Mouse (Mus musculus) CD8-positive naive resting alpha-beta T cell, adult 2 months (primary cell): ENCODE measurements at regions not wholly inside any gene's neighbourhood (a gene's known extent, or its start where the extent isn't known, plus 50 kb on each side); places are given as distances from the start of the nearest gene placed in this dataset.

Source experiments
- DNase-seq, 2 experiments: peaks; one replicate each; pipeline ENCODE4 v3.0.0; 2022; ENCODE audit warnings: low read depth in 2 of 2, low spot score in 2 of 2

DNA sequence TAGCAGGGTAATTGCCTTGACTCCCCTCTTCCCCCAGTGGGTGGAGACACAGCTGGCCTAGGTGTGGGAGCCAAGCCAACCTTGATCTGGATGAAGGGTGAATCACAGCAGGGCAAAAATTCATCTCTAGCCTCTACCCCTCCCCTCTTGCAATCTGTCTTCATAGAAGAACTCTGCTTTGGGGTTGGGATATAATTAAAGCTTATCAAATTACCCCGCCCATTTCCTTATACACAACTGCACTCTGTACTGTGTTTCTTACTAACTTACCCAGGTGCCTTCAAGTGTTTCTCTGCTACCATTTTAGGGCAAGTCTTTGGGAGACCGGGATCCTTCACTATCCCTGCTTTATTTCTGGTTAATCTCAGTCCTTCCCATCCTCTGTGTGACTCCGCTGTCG, 138.7 kb upstream of the Plcz1 start:
- no peak for DNase-seq

- no peak for DNase-seq
Observed at GRCm38 (mm10) chr6:140178425-140179193, 137.4 kb upstream of the Plcz1 start.

DNA sequence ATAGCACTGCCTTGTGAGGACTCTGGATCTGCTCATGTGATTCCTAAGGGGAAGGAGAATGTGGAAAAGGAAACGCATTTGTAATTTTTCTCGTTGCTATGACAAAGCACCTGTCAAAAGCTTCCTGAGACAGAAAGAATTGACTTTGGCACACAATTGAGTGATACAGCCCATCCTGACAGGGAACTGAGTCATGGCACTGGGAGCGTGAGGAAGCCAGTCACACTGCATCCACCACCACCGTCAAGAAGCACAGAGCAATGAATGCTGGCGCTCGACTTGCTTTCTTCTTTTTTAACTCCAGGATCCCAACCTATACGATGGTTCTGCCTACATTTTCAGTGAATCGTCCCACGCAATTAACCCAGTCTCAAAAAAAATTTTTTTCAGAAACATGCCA, 131.5 kb upstream of the Plcz1 start:
- no peak for DNase-seq

DNA sequence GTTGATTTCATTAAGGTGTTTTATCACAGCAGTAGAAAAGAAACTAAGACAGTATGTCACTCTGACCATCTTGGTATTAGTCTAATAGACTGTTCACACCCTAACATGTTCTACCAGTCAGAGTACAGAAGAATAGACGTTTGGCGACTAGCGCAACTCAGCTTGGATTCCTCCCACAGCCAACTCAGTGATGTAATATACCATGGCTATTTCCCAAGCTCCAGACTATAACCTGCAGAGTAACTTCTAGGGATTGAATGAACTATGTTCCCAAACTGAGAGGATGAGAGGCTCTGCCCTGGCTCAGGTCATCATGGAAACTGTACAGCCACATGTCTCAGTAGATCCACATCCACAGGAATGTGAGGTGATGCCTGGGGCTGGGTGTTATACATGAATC, 128.6 kb upstream of the Plcz1 start:
- no peak for DNase-seq

GRCm38 (mm10) chr6:140167182-140167581, 125.9 kb upstream of the Plcz1 start:
- DNase-seq: no peak

- no peak for DNase-seq
Observed at GRCm38 (mm10) chr6:140162729-140163128, 121.5 kb upstream of the Plcz1 start.

- DNase-seq: no peak
Observed at GRCm38 (mm10) chr6:140161482-140161881, 120.2 kb upstream of the Plcz1 start.

DNA sequence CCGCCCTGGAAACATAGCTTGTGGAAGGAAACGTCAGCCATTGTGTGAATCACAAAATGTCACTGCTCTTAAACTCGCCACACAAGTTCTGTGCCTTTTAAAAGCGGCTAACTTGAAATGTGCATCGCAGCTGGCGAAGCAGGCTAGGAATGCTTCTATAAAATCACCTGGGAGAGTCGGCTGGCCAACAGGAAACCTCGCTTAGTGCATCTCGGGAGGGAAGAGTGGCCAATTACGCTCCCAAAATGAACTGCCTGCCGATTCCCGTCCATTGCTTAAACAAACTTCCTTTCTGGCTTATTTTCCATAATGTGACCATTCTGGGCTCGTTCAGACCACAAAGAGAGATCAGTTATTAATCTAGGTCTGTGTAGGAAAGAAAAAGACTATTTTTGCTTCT, 119.7 kb upstream of the Plcz1 start:
- no peak for DNase-seq

DNA sequence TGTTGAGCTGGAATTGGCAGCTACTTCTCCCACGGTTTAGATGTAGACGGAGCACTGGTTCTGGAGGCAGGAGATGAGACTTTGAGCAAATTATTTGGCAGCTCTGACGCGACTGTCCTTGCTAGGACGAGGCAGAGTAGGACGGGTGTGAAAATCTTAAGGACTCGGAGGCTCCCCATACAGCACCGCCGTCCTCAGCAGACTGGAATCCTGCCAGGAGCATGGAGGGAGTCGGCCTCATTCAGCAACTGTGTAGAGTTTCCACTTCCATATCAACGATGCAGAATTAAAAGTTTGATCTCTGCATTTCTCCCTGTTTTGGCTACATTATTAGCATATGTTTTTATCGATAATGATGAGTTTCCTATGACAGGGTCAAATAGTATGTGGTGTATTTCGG, 117.7 kb upstream of the Plcz1 start:
- DNase-seq: no peak

- no peak for DNase-seq
Observed at GRCm38 (mm10) chr6:140157375-140157774, 116.1 kb upstream of the Plcz1 start.

DNA sequence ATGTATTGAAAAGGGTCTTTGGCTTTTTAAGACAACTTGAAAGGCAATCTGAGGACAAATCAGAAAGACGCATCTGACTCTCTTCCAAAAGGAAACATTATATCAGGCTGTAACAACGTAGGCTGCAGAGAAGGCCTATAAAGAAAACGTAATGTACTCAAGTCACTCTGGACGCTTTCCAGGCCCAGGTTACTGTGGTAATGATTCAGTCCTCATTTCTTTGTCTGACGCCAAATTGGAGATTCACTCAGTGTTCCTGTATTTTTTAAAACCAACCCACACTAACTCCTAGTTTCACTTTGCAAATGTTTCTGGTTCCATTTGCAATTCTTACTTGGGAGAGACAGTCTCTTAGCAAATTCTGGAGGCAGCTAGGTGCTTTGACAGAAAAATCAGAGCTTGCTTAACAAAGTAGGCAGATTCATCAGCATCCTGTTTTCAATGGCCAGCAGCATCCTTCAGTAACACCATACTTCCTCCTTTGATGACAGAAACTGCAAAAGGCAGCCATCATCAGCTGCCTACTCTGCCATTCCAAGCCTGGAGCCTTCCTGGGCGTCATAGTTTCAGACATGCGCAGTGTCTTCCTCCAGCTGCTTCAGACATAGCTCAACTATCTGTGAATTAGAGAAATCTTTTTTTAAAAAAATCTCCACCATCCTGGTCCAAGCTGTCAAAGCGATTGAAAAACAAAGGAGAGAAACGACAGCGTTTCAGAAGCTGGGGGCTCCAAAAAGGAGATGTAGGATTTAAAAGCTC, 111.3 kb upstream of the Plcz1 start:
- DNase-seq: no peak

DNA sequence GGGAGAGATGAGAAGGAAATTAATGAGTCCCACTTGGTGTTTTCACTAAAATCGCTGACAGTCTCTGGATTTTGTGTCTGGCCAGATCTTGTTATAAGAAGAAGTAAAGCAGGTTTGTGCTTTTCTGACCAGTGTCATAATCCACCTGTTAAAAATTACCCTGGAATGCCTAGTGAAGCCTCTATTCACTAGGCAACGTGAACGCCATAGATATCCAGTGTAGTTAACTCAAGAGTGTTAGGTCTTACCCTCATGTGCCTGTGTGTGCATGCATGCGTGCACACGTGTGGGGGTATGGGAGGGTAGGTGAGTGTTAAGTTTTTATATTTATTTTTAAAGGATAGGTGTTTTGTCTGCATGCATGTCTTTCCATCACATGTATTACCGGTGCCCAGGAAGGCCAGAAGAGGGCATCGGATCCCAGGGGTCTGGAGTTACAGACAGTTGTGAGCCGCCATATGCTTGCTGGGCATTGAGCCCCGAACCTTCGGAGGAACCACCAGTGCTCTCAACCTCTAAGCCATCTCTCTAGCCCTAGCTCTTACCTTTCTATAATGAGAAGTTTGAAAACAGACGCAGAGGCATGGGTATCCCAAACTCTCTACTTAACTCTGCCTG, 107.5 kb upstream of the Plcz1 start:
- DNase-seq: no peak

DNA sequence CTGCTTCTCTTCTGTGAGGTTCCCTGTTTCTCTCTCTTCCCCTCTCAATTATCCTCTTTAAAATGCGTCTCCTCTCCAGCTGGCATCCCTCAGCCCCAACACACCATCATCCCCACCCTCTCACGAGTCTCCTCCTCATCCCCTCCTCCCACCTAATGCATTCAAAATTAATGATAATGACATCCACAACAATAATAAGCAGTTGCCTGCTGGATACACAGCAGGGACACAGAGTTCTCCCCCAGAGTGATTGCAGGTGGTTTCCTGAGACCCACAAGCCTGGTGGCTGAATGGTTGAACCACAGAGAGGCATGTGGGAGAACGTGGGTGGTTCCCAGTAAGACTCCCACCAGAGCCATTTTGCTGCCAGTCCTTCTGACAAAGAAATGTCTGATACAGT, 106.9 kb upstream of the Plcz1 start:
- no peak for DNase-seq

GRCm38 (mm10) chr6:140147711-140148110, 106.5 kb upstream of the Plcz1 start:
- DNase-seq: no peak

GRCm38 (mm10) chr6:140133734-140134133, 92.5 kb upstream of the Plcz1 start:
- no peak for DNase-seq

GRCm38 (mm10) chr6:140126645-140127044, 85.4 kb upstream of the Plcz1 start:
- DNase-seq: no peak

DNA sequence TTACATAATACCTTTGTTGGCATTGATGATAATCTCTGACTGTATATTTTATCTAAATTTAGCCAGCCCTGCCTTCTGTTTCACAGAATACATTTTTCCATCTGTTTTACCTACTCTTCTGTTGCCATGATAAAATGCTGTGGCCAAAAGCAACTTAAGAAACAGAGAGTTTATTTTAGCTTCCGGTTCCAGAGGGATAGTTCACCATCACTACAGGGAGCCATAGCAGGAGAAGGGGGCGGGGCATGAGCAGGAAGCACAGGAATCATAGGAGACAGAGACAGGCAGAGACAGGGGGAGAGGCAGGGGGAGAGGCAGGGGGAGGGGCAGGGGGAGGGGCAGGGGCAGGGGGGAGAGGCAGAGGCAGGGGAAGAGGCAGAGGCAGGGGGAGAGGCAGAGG, 72.8 kb upstream of the Plcz1 start:
- no peak for DNase-seq

GRCm38 (mm10) chr6:140112054-140112453, 70.8 kb upstream of the Plcz1 start:
- no peak for DNase-seq

- DNase-seq: no peak
Observed at GRCm38 (mm10) chr6:140108083-140108482, 66.8 kb upstream of the Plcz1 start.

- no peak for DNase-seq
Observed at GRCm38 (mm10) chr6:140107628-140108027, 66.4 kb upstream of the Plcz1 start.

GRCm38 (mm10) chr6:140106141-140106540, 64.9 kb upstream of the Plcz1 start:
- no peak for DNase-seq

- DNase-seq: no peak
Observed at GRCm38 (mm10) chr6:140102043-140102442, 60.8 kb upstream of the Plcz1 start.
